Mouse (Mus musculus) embryonic facial prominence, embryonic 14.5 days (tissue): ENCODE results near the gene Adamts15. TPM values are rescaled to one million over a fixed set of nuclear protein-coding genes. Genes with fewer than 3 reads are reported as not detected.

ENCODE experiments used
- ATAC-seq: fragments of 200-750 bp; cut with Nextera tagmentation; 2 replicates; pipeline ENCODE4 v1.8.0; 2017; ENCODE audit warnings: low read depth, moderate number of reproducible peaks, moderate TSS enrichment
- DNase-seq: peaks from one replicate; pipeline ENCODE4 v3.0.0-alpha.2; 2015; ENCODE audit warnings: low spot score
- H3K27ac ChIP-seq: fragments of 300-500 bp; sonication (generic); replicated peaks from 2 replicates; pipeline ENCODE4 v1.5.1; 2014; ENCODE audit warnings: low read depth, mild to moderate bottlenecking, low read length, moderate library complexity
- H3K27me3 ChIP-seq: fragments of 300-500 bp; sonication (generic); replicated peaks from 2 replicates; pipeline ENCODE4 v1.6.1; 2014; ENCODE audit warnings: low read length; ENCODE audit not compliant: control insufficient read depth, insufficient read depth
- H3K36me3 ChIP-seq: fragments of 300-500 bp; sonication (generic); 2 replicates; pipeline ENCODE4 v1.6.1; 2014; ENCODE audit warnings: low read length, mixed read lengths; ENCODE audit not compliant: control insufficient read depth, insufficient read depth
- H3K4me1 ChIP-seq: fragments of 300-500 bp; sonication (generic); 2 replicates; pipeline ENCODE4 v1.6.1; 2014; ENCODE audit warnings: antibody characterized with exemption, low read length; ENCODE audit not compliant: control insufficient read depth, insufficient read depth
- H3K4me2 ChIP-seq: fragments of 300-500 bp; sonication (generic); 2 replicates; pipeline ENCODE4 v1.6.1; 2014; ENCODE audit warnings: low read depth, mild to moderate bottlenecking, low read length, moderate library complexity, mixed read lengths
- H3K4me3 ChIP-seq: fragments of 300-500 bp; sonication (generic); 2 replicates; pipeline ENCODE4 v1.5.1; 2014; ENCODE audit warnings: low read depth, mild to moderate bottlenecking, low read length
- H3K9ac ChIP-seq: fragments of 300-500 bp; sonication (generic); 2 replicates; pipeline ENCODE4 v1.6.1; 2014; ENCODE audit warnings: low read depth, mild to moderate bottlenecking, low read length, moderate library complexity, mixed read lengths
- H3K9me3 ChIP-seq: fragments of 300-500 bp; sonication (generic); 2 replicates; pipeline ENCODE4 v1.6.1; 2016; ENCODE audit warnings: low read length; ENCODE audit not compliant: control insufficient read depth
- WGBS: fragments of 180-500 bp; shearing (Covaris S2); extraction: QIAGEN DNeasy Blood & Tissue Kit; methylation state at CpG from one replicate; pipeline ENCODE4 v1.1.7; 2014; 5-methylcytosine and 5-hydroxymethylcytosine counted together
- polyA plus RNA-seq: library from polyadenylated mRNA; unstranded; fragments of >200 nt; fragmentation: Nextera tagmentation; extraction: Ambion mirVana; gene quantifications from 2 replicates; pipeline ENCODE4 v1.2.1, GENCODE M21; 2014

Adamts15 gene
- polyA plus RNA-seq, 1 experiment from 2014 or later, result 18.9 TPM

DNA sequence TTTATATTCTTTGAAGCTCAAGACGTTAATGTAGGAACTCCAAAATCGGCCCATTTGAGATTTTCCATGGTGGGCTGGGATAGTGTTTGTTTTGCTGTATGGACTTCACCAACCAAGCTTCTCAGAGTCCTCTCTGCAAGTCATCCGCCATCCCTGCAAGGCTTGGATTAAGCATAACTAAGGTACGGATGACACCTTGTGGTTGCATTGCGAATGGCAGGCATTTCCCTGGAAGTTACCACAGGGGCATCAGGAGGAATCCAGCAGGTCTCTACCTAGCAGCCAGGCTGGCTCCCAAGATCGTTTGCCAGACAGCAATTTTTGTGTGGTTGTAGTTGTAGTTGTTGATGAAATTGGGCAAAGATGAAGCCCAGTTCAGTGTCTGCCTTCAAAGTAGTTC, 18.1 kb upstream of the Adamts15 start:
- Histone ChIP-seq H3K4me3 (no peak overlapping the region), H3K4me2 (no peak overlapping the region), H3K27ac (no peak overlapping the region), H3K9me3 (no peaks in the 10 kb centered on the region), H3K27me3 (peaks cover 49% of the 10 kb centered on the region), H3K36me3 (no peaks in the 10 kb centered on the region), H3K4me1 (no peaks in the 10 kb centered on the region), H3K9ac (no peak overlapping the region)
- 6% methylated on average over 6 of the region's 6 CpGs for WGBS
- ATAC-seq (peak; percentile 62), DNase-seq (peak; percentile 91)

DNA sequence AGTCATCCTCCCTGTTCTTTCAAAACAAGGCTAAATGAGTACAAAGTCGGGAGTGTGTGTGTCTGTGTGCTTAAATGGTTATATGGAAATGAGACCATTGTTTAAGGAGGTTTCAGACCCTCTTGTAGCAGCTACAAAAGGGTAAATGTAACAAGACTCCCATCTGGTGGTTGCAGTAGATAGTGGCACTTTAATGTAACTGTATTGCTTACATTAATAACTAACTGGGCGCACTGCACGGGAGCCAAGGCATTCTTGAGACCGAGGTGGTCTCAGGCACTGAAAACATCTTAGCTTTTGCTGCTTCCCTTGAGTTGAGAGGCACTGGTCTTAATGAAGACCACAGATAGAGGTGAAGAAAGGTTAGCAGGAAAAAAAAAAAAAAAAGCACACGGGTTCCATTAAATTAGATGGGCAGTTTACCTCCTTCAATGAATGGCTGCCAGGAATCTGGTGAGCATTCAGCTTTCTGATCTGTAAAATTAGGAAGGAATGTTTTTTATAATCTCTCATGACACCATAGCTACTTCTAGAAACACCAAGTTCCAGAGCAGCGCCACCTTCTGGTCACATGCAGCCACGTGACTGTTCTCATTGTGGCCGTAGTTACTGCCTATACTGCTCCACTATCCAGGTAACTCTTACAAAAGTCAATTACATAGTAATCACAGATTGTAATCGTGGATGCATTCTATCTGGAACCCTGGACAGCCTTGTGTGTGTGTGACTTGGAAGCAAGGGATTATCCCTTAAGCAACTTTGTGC, 14.6 kb upstream of the Adamts15 start:
- Histone ChIP-seq H3K4me3 (no peak overlapping the region), H3K9ac (no peak overlapping the region), H3K9me3 (no peaks in the 10 kb centered on the region), H3K27ac (no peak overlapping the region), H3K27me3 (peaks cover 15% of the 10 kb centered on the region), H3K4me1 (no peaks in the 10 kb centered on the region), H3K4me2 (peak overlapping the region; percentile 38), H3K36me3 (no peaks in the 10 kb centered on the region)
- DNase-seq, result peak; percentile 89
- peak; percentile 78 for ATAC-seq
- WGBS, result 27% methylated on average over 9 of the region's 9 CpGs

DNA sequence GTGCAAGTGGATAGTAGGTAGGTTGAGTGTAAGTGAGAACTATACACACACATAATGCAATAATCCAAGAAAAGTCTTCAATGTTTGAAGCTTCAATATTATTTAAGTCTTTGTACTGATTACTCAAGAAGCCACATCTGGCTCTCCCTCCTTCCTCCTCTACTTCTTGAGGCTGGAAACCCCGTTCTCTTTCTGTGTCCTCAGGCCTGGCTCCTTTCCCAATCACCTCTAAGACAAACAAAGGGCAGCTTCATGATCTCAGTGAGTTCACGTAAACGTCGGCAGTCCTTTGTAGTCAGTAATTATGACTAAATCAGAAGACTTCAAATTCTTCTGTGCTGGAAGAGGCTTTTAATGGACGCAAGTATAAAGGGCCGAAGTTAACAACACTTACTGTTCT, 12.6 kb upstream of the Adamts15 start:
- H3K4me1 ChIP-seq, result no peaks in the 10 kb centered on the region
- H3K9me3 ChIP-seq, result no peaks in the 10 kb centered on the region
- no peaks in the 10 kb centered on the region for H3K36me3 ChIP-seq
- no peak for DNase-seq
- H3K9ac ChIP-seq, result no peak overlapping the region
- H3K27ac ChIP-seq, result no peak overlapping the region
- WGBS, result 50% methylated on average over 6 of the region's 6 CpGs
- no peak overlapping the region for H3K4me3 ChIP-seq
- no peak overlapping the region for H3K4me2 ChIP-seq
- no peak for ATAC-seq
- H3K27me3 ChIP-seq, result no peaks in the 10 kb centered on the region

DNA sequence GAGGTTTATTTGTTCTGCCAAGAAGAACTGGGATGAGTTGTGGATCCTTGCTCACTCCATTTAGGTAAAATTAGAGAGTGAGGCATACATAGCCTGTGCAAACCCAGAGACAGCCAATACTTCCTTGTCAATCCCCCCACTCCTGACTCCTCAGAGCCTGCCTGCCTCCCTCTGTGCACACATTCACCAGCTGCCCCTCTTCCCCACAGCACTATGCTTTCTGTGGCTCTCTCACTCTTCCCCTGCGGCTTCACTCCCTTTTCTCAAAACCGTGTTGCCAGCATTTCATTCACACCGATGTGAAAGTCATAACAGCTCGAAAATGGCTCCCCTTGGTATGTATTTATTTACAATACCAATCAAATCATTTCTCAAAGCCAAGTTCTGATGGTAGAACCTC, 10.1 kb upstream of the Adamts15 start:
- H3K36me3 ChIP-seq, result no peaks in the 10 kb centered on the region
- no peaks in the 10 kb centered on the region for H3K4me1 ChIP-seq
- H3K9me3 ChIP-seq, result no peaks in the 10 kb centered on the region
- no peak overlapping the region for H3K9ac ChIP-seq
- H3K4me3 ChIP-seq, result no peak overlapping the region
- no peak overlapping the region for H3K4me2 ChIP-seq
- no peaks in the 10 kb centered on the region for H3K27me3 ChIP-seq
- DNase-seq (no peak), ATAC-seq (no peak)
- 77% methylated on average over 4 of the region's 4 CpGs for WGBS
- no peak overlapping the region for H3K27ac ChIP-seq

DNA sequence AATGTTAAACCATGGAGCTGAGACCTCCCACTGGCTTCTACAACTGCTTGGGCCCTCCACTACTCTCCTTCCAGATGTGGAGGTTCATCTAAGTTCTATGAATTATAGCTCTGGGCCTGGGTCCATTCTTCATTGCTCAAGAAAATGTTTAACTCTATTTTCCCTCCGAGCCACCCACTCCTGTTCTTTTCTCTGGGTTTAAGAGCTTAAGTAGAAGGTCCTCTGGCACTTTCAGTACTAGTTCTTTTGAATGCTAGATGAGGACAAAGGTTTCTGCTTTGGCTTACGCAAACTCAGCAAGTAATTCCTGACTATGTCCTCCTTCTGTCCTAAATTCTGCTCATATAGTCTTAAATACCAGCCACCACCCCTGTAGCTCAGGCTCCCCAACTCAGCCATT, 6.5 kb upstream of the Adamts15 start:
- Histone ChIP-seq H3K4me2 (no peak overlapping the region), H3K27me3 (no peaks in the 10 kb centered on the region), H3K9me3 (no peaks in the 10 kb centered on the region), H3K27ac (no peak overlapping the region), H3K4me3 (no peak overlapping the region), H3K36me3 (no peaks in the 10 kb centered on the region), H3K9ac (no peak overlapping the region), H3K4me1 (no peaks in the 10 kb centered on the region)
- DNase-seq (no peak), ATAC-seq (no peak)
- WGBS, result 91% methylated on average over 2 of the region's 2 CpGs

DNA sequence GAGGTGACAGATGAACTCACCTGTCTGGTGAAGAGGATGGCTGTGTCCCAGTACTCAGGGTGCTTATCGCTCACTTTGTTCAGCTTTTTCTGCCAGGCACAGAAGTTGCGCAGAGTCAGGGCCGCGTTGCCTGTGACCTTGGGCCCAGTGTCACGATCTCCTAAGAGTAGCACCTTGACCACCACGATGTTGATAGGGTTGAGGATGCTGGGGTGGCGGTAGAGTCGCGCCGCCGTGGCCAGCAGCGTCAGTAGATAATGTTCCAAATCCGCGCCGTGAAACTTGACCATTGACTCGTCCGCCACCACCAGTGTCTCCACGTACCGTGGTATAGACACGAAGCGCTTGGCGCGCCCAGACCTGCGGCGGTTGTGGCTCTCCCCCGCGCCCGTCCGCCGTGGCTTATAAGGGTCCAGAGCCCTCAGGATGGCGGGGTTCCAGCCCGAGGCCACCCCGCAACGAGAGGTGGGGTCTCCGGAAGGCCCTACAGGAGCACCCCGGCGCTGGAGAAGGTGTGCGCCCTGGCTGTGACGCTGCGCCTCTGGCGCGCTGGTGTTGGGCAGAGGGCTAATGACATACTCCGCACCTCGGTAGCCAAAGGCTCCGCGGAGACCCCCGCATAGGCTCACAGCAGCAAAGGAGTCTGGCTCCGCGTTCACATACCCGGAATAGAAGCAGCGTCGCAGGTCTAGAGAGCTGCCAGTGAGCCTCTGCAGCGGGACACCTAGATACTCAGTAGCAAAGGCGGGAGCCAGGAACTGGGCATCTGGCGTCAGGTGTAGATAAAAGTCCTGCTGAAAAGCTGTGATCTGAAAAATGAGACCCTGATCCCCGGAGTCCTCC, 770 bp downstream of the Adamts15 start:
- 5% methylated on average over 46 of the region's 56 CpGs for WGBS
- Histone ChIP-seq H3K4me3 (peak overlapping the region; percentile 64), H3K27me3 (peaks cover 16% of the 10 kb centered on the region), H3K36me3 (no peaks in the 10 kb centered on the region), H3K9me3 (no peaks in the 10 kb centered on the region), H3K27ac (peak overlapping the region; percentile 39; the same call in 1 of the 2 replicates), H3K9ac (peak overlapping the region; percentile 70), H3K4me1 (peaks cover 19% of the 10 kb centered on the region; the same call in 1 of the 2 replicates), H3K4me2 (peak overlapping the region; percentile 92)
- DNase-seq (no peak), ATAC-seq (peak; percentile 4; the same call in 1 of the 2 replicates)

DNA sequence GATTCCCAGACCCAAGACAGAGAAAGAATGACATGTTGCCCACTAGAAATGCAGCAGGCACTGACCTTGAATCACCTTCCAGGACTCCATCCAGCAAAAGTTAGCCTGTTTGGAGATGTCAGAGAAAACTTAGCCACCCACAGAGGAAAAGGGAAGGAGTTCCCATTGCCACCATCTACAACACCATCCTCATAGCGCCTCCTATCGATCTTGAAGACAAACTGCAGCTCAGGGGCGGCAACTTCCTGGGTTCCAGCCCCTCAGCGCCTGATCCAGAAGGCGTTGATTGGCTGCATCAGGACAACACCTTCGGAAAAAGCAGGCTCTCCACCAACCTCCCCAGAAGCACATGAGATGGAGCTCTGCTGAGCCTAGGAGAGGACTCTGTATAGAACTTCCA, 1.5 kb downstream of the Adamts15 start:
- peak overlapping the region; percentile 70; the same call in 1 of the 2 replicates for H3K9ac ChIP-seq
- H3K4me2 ChIP-seq, result peak overlapping the region; percentile 92
- H3K4me1 ChIP-seq, result peaks cover 19% of the 10 kb centered on the region; the same call in 1 of the 2 replicates
- H3K27me3 ChIP-seq, result peaks cover 16% of the 10 kb centered on the region
- 22% methylated on average over 6 of the region's 6 CpGs for WGBS
- ATAC-seq (no peak), DNase-seq (peak; percentile 72)
- no peaks in the 10 kb centered on the region for H3K36me3 ChIP-seq
- peak overlapping the region; percentile 64 for H3K4me3 ChIP-seq
- no peak overlapping the region for H3K27ac ChIP-seq
- no peaks in the 10 kb centered on the region for H3K9me3 ChIP-seq

DNA sequence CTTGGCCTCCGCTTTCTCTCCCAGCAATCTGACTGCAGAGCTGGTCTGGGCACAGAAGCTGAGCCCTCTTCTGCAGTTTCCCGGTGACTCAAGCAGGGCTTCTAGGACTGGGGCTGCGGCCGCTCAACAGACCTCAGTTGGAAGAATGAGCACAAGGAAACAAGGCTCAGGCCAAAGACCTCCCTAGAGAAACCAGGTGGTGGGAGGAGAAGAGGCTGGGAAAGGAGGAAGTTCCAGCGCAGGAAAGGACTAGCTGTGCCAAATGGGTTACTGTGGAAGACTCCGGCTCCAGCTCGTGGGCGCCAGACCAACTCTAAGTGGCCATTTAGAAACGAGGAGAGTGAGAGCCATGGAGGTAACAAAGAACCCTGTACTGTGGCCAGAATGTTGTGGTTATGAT, 2.6 kb downstream of the Adamts15 start:
- DNase-seq (peak; percentile 43), ATAC-seq (no peak)
- peaks cover 16% of the 10 kb centered on the region for H3K27me3 ChIP-seq
- peak overlapping the region; percentile 43; the same call in 1 of the 2 replicates for H3K9ac ChIP-seq
- no peaks in the 10 kb centered on the region for H3K9me3 ChIP-seq
- H3K36me3 ChIP-seq, result no peaks in the 10 kb centered on the region
- WGBS, result 75% methylated on average over 9 of the region's 9 CpGs
- peaks cover 19% of the 10 kb centered on the region; the same call in 1 of the 2 replicates for H3K4me1 ChIP-seq
- H3K27ac ChIP-seq, result peak overlapping the region; percentile 34; the same call in 1 of the 2 replicates
- peak overlapping the region; percentile 64 for H3K4me3 ChIP-seq
- peak overlapping the region; percentile 92 for H3K4me2 ChIP-seq
